In genomic region chr6:4762252-4762651, GRCm38 (mm10) we compare ENCODE assay signal across 10 mouse cellular contexts. TPM values are rescaled to one million over a fixed set of nuclear protein-coding genes. Genes with fewer than 3 reads are reported as not detected.
DNase-seq lines count a peak whose midpoint lies in the region; ATAC-seq lines count a peak whose summit lies in the region.
"Had no signal": no experiment of that assay in that cellular context is flagged by ENCODE, and none has a peak within 500 bp of the region (broad histone marks: within the 10 kb centered on the region; RNA-seq: fewer than 3 reads in every experiment).

No protein-coding gene starts in this region.

- no peaks in the 10 kb centered on the region for H3K27me3 ChIP-seq in liver, embryonic 11.5 days (replicated peaks; ENCODE audit: control insufficient read depth, insufficient read depth, low read length)
- no peaks in the 10 kb centered on the region for H3K27me3 ChIP-seq in forebrain, embryonic 12.5 days
- no peaks in the 10 kb centered on the region for H3K27me3 ChIP-seq in limb, embryonic 15.5 days
- no peaks in the 10 kb centered on the region for H3K27me3 ChIP-seq in stomach, embryonic 14.5 days (ENCODE audit: control insufficient read depth, insufficient read depth, low read length)

- DNase-seq in liver, embryonic 11.5 days (ENCODE audit: low spot score) = no peak
- DNase-seq in liver = no peak
- no peak for DNase-seq in right cerebral cortex, postnatal 14 days
- DNase-seq in adrenal gland, postnatal 10 days = no peak
- DNase-seq: adrenal gland, postnatal 14 days; left cerebral cortex, postnatal 4 days; spleen, adult 18-20 months had no signal

- H3K9me3 ChIP-seq in liver, embryonic 11.5 days (ENCODE audit: control insufficient read depth, low read length) = no peaks in the 10 kb centered on the region
- no peaks in the 10 kb centered on the region for H3K9me3 ChIP-seq in forebrain, embryonic 12.5 days
- H3K9me3 ChIP-seq in limb, embryonic 15.5 days = no peaks in the 10 kb centered on the region
- no peaks in the 10 kb centered on the region for H3K9me3 ChIP-seq in stomach, embryonic 14.5 days (ENCODE audit: control insufficient read depth, low read depth, low read length)

- no peak overlapping the region for H3K4me3 ChIP-seq in liver, embryonic 11.5 days (ENCODE audit: low read depth, low read length)
- no peak overlapping the region for H3K4me3 ChIP-seq in forebrain, embryonic 12.5 days (replicated peaks)
- no peak overlapping the region for H3K4me3 ChIP-seq in limb, embryonic 15.5 days
- no peak overlapping the region for H3K4me3 ChIP-seq in stomach, embryonic 14.5 days (ENCODE audit: low read depth, low read length)

- no peak overlapping the region for H3K9ac ChIP-seq in liver, embryonic 11.5 days (ENCODE audit: low read depth, low read length)
- no peak overlapping the region for H3K9ac ChIP-seq in forebrain, embryonic 12.5 days
- no peak overlapping the region for H3K9ac ChIP-seq in limb, embryonic 15.5 days
- H3K9ac ChIP-seq in stomach, embryonic 14.5 days (replicated peaks; ENCODE audit: low read depth, low read length) = no peak overlapping the region

- ATAC-seq in liver, embryonic 11.5 days (replicated peaks; ENCODE audit: low FRiP score) = peak; percentile 98
- peak; percentile 98 for ATAC-seq in forebrain, embryonic 12.5 days (ENCODE audit: low FRiP score)
- peak; percentile 97 for ATAC-seq in limb, embryonic 15.5 days (ENCODE audit: insufficient number of reproducible peaks, low FRiP score, low TSS enrichment, low read depth)
- peak; percentile 98 for ATAC-seq in stomach, embryonic 14.5 days (ENCODE audit: insufficient number of reproducible peaks, insufficient read depth, low FRiP score, low read depth)

- WGBS in liver, embryonic 11.5 days = 48% methylated on average over 2 of the region's 2 CpGs
- whole genome bisulfite sequencing in forebrain, embryonic 12.5 days = 35% methylated on average over 2 of the region's 2 CpGs
- WGBS in limb, embryonic 15.5 days = 48% methylated on average over 2 of the region's 2 CpGs
- 28% methylated on average over 2 of the region's 2 CpGs for WGBS in stomach, embryonic 14.5 days

- no peaks in the 10 kb centered on the region for H3K4me1 ChIP-seq in liver, embryonic 11.5 days (replicated peaks; ENCODE audit: control insufficient read depth, insufficient read depth, low read length)
- no peaks in the 10 kb centered on the region for H3K4me1 ChIP-seq in forebrain, embryonic 12.5 days
- no peaks in the 10 kb centered on the region for H3K4me1 ChIP-seq in limb, embryonic 15.5 days
- no peaks in the 10 kb centered on the region for H3K4me1 ChIP-seq in stomach, embryonic 14.5 days (ENCODE audit: control insufficient read depth, insufficient read depth, low read length)

- no peak overlapping the region for H3K4me2 ChIP-seq in liver, embryonic 11.5 days
- H3K4me2 ChIP-seq in forebrain, embryonic 12.5 days = no peak overlapping the region
- no peak overlapping the region for H3K4me2 ChIP-seq in limb, embryonic 15.5 days
- H3K4me2 ChIP-seq in stomach, embryonic 14.5 days (replicated peaks; ENCODE audit: low read depth, low read length) = no peak overlapping the region

- H3K36me3 ChIP-seq in liver, embryonic 11.5 days (ENCODE audit: control insufficient read depth, insufficient read depth, low read length) = no peaks in the 10 kb centered on the region
- 0 out of 2 replicates have a peak, but pooled peaks cover 4% of the 10 kb centered on the region for H3K36me3 ChIP-seq in forebrain, embryonic 12.5 days (replicated peaks)
- 0 out of 2 replicates have a peak, but pooled peaks cover 4% of the 10 kb centered on the region for H3K36me3 ChIP-seq in limb, embryonic 15.5 days
- no peaks in the 10 kb centered on the region for H3K36me3 ChIP-seq in stomach, embryonic 14.5 days (ENCODE audit: control insufficient read depth, insufficient read depth, low read length)

- no peak overlapping the region for H3K27ac ChIP-seq in liver, embryonic 11.5 days (ENCODE audit: low read depth, low read length)
- H3K27ac ChIP-seq in forebrain, embryonic 12.5 days = no peak overlapping the region
- no peak overlapping the region for H3K27ac ChIP-seq in limb, embryonic 15.5 days
- no peak overlapping the region for H3K27ac ChIP-seq in stomach, embryonic 14.5 days (ENCODE audit: low read length)

RNA-seq across cellular contexts. Expression of gene Peg10, which starts 15.1 kb away (rescaled TPM):
- polyA plus RNA-seq in liver, embryonic 11.5 days (2014; fragmentation: Nextera tagmentation; extraction: Ambion mirVana) = 18.5 and 19.1 TPM in 2 replicates
- 9.4 and 12.8 TPM in 2 replicates for polyA plus RNA-seq in forebrain, embryonic 12.5 days (2016; fragmentation: Nextera tagmentation; extraction: Ambion mirVana)
- 7.0 and 9.1 TPM in 2 replicates for polyA plus RNA-seq in limb, embryonic 15.5 days (2015; fragmentation: Nextera tagmentation; extraction: Ambion mirVana)
- polyA plus RNA-seq in stomach, embryonic 14.5 days (2014; fragmentation: Nextera tagmentation; extraction: Ambion mirVana) = 8.2 and 8.5 TPM in 2 replicates
- 100 to 1,000 TPM; 283 to 299 TPM for total RNA-seq in adrenal gland, postnatal 10 days (2021)

RNA-seq across cellular contexts. Expression of gene Sgce, which starts 15.2 kb away (rescaled TPM):
- polyA plus RNA-seq in liver, embryonic 11.5 days (2014; fragmentation: Nextera tagmentation; extraction: Ambion mirVana) = 24.0 and 24.7 TPM in 2 replicates
- 57.6 and 59.9 TPM in 2 replicates for polyA plus RNA-seq in forebrain, embryonic 12.5 days (2016; fragmentation: Nextera tagmentation; extraction: Ambion mirVana)
- polyA plus RNA-seq in limb, embryonic 15.5 days (2015; fragmentation: Nextera tagmentation; extraction: Ambion mirVana) = 79.9 and 84.9 TPM in 2 replicates
- 65.5 and 67.5 TPM in 2 replicates for polyA plus RNA-seq in stomach, embryonic 14.5 days (2014; fragmentation: Nextera tagmentation; extraction: Ambion mirVana)
- 10 to 100 TPM; 57.3 to 65.7 TPM for total RNA-seq in adrenal gland, postnatal 10 days (2021)
